Mouse (Mus musculus) heart, adult 8-10 months (tissue): ENCODE results near the gene Rtn2. TPM values are rescaled to one million over a fixed set of nuclear protein-coding genes. Genes with fewer than 3 reads are reported as not detected.
A peak's percentile ranks its signal among the peaks of the same experiment; 100 is the strongest.

Experiments used
- DNase-seq: peaks from one replicate; pipeline ENCODE4 v3.0.0; 2022; ENCODE audit warnings: low spot score
- total RNA-seq, 4 experiments: library from RNA; stranded (reverse); gene quantifications; 2 replicates each; pipeline ENCODE4 v1.2.4; 2022

Rtn2 gene
- 100 to 1,000 TPM; 137 to 160 (median 149) TPM for total RNA-seq

GRCm38 (mm10) chr7:19282385-19282784, at the start of gene Rtn2:
Gene Rtn2 (plus strand): TSS chr7:19282624.
- DNase-seq = no peak

- no peak for DNase-seq
These were observed 47.8 kb upstream of the Rtn2 start for GRCm38 (mm10) chr7:19234652-19235051.

GRCm38 (mm10) chr7:19235092-19235671, 47.2 kb upstream of the Rtn2 start:
- DNase-seq = no peak

GRCm38 (mm10) chr7:19236411-19236810, 46.0 kb upstream of the Rtn2 start:
- peak; percentile 48 for DNase-seq

GRCm38 (mm10) chr7:19238344-19238743, 44.1 kb upstream of the Rtn2 start:
- DNase-seq = peak; percentile 49

- peak; percentile 90 for DNase-seq
These were observed 43.0 kb upstream of the Rtn2 start for GRCm38 (mm10) chr7:19239423-19239822.

GRCm38 (mm10) chr7:19239986-19240385, 42.4 kb upstream of the Rtn2 start:
- DNase-seq = no peak

GRCm38 (mm10) chr7:19240905-19241463, 41.4 kb upstream of the Rtn2 start:
- no peak for DNase-seq

GRCm38 (mm10) chr7:19242005-19242404, 40.4 kb upstream of the Rtn2 start:
- DNase-seq = no peak

GRCm38 (mm10) chr7:19243858-19244257, 38.6 kb upstream of the Rtn2 start:
- DNase-seq = no peak

- no peak for DNase-seq
These were observed 37.3 kb upstream of the Rtn2 start for GRCm38 (mm10) chr7:19245083-19245482.

GRCm38 (mm10) chr7:19246855-19247254, 35.6 kb upstream of the Rtn2 start:
- no peak for DNase-seq

GRCm38 (mm10) chr7:19247511-19247910, 34.9 kb upstream of the Rtn2 start:
- no peak for DNase-seq

- no peak for DNase-seq
These were observed 30.3 kb upstream of the Rtn2 start for GRCm38 (mm10) chr7:19252078-19252477.

GRCm38 (mm10) chr7:19253437-19253836, 29.0 kb upstream of the Rtn2 start:
- DNase-seq = no peak

- no peak for DNase-seq
These were observed 27.0 kb upstream of the Rtn2 start for GRCm38 (mm10) chr7:19255395-19255794.

GRCm38 (mm10) chr7:19256567-19256966, 25.9 kb upstream of the Rtn2 start:
- no peak for DNase-seq

GRCm38 (mm10) chr7:19257390-19258022, 24.9 kb upstream of the Rtn2 start:
- DNase-seq = peak; percentile 64

GRCm38 (mm10) chr7:19258336-19258735, 24.1 kb upstream of the Rtn2 start:
- DNase-seq = no peak

- no peak for DNase-seq
These were observed 17.3 kb upstream of the Rtn2 start for GRCm38 (mm10) chr7:19265147-19265546.

GRCm38 (mm10) chr7:19265928-19266822, 16.2 kb upstream of the Rtn2 start:
- DNase-seq = peak; percentile 19

GRCm38 (mm10) chr7:19267051-19267450, 15.4 kb upstream of the Rtn2 start:
- no peak for DNase-seq
